Mouse (Mus musculus) lung, adult 2 months (tissue): ENCODE data around the gene Lama5.

Experiments
- CTCF ChIP-seq: fragments of 200-500 bp; IDR thresholded peaks from 2 replicates; pipeline ENCODE4 v1.5.1; 2011; ENCODE audit warnings: mild to moderate bottlenecking, low read length, control low read depth; ENCODE audit not compliant: insufficient read depth
- POLR2A ChIP-seq: fragments of 200-500 bp; IDR thresholded peaks from 2 replicates; pipeline ENCODE4 v1.6.1; 2011; ENCODE audit warnings: low read depth, mild to moderate bottlenecking, control low read depth, low read length, borderline replicate concordance; ENCODE audit errors: extremely low read depth

DNA sequence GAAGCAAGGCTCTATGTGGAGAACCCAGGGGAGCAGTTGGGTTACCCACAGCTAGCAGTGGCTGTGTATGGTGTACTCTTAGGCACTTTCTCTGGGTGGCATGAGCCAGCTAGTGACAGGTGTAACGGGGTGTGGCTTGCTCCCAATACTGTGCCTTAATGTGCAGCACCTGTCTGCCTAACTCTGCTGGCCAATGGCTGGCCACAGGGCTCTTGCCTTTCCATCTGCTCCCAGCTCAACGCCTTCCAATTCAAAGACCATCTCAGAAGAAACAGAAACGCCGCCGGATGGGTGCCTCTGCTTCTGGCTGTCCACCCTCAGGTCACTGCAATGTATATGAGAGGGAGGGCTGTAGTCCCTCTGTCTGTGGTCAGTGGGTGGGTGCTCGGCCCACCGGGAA is 36.2 kb upstream of the Lama5 start:
- TF ChIP-seq POLR2A (no peak), CTCF (no peak)
